Mouse (Mus musculus): ENCODE data around the gene Vmn1r197. TPM values are rescaled to one million over a fixed set of nuclear protein-coding genes. Genes with fewer than 3 reads are reported as not detected.
"Not testable (repeated sequence)": the region's sequence is repeated elsewhere in the genome, so short reads cannot be mapped to it uniquely, and the experiment has no call there.

The Vmn1r197 gene
- polyA plus RNA-seq, 1 experiment from 2014 or later: not detected

DNA sequence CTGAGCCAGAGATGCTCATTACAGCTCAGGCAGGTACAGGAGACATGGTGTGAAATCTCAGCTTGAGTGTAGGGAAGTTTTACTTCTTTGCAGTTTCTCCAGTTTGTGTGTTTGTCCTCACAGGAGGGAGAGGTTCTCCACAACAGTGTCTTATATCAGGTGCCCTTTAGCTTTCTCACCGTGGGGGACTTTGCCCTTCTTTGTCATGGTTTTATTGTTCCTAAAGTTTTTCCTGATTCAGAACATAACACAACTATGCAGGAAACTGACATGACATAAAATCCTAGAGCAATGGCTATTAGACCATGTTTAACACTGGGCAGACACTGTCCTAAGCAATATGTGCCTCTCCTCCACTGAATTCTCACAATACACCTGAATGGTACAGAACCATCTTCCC lies 26.4 kb downstream of the Vmn1r197 start:
- no peaks in the 10 kb centered on the region for H3K4me1 ChIP-seq (ENCODE audit: control insufficient read depth, insufficient read depth, low read length)
- no peak overlapping the region for H3K9ac ChIP-seq (ENCODE audit: low read length)
- no peaks in the 10 kb centered on the region for H3K36me3 ChIP-seq (ENCODE audit: control insufficient read depth, insufficient read depth, low read length)
- H3K27me3 ChIP-seq (ENCODE audit: control insufficient read depth, insufficient read depth, low read length): no peaks in the 10 kb centered on the region
- H3K27ac ChIP-seq (ENCODE audit: low read length): no peak overlapping the region
- no peak overlapping the region for H3K4me3 ChIP-seq (replicated peaks; ENCODE audit: low read length)
- ATAC-seq (ENCODE audit: insufficient read depth, low FRiP score): no peak
- 74% methylated on average over 1 of the region's 1 CpGs for WGBS
- H3K4me2 ChIP-seq (ENCODE audit: low read depth, low read length): no peak overlapping the region
- no peaks in the 10 kb centered on the region for H3K9me3 ChIP-seq (replicated peaks; ENCODE audit: control insufficient read depth, low read length)

DNA sequence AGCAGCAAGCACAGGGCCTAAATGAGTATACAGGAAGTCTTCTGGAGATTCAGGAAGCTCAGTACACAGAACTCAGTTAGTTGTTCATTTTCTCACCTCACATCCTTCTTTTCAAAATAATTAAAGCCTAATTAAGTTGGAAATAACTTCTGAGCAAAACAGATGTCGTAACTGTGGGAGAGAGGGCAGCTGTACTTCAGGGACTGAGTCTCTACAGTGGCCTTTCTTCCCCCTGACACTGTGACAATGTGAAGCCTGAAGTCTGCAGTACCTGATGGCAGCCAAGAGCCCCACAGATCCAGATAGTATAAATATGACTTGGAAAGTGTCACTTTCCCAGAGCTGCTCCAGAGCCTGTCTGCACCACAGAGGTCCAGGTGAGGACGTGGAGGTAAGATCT lies 55.1 kb downstream of the Vmn1r197 start, which contains the start of gene Vmn1r199:
TSS of gene Vmn1r199 (plus strand) at position 301 of the 400 bp plus-strand sequence.
- H3K27ac ChIP-seq (ENCODE audit: low read length): no peak within 1 kb of the TSS
- no peak within 1 kb of the TSS for H3K4me2 ChIP-seq (ENCODE audit: low read depth, low read length)
- no peak within 1 kb of the TSS for H3K4me3 ChIP-seq (replicated peaks; ENCODE audit: low read length)
- H3K9me3 ChIP-seq (replicated peaks; ENCODE audit: control insufficient read depth, low read length): no peaks in the 10 kb centered on the region
- 72% methylated on average over 2 of the region's 2 CpGs for WGBS
- H3K36me3 ChIP-seq (ENCODE audit: control insufficient read depth, insufficient read depth, low read length): no peaks in the 10 kb centered on the region
- no peak for ATAC-seq (ENCODE audit: insufficient read depth, low FRiP score)
- H3K4me1 ChIP-seq (ENCODE audit: control insufficient read depth, insufficient read depth, low read length): no peaks in the 10 kb centered on the region
- H3K27me3 ChIP-seq (ENCODE audit: control insufficient read depth, insufficient read depth, low read length): no peaks in the 10 kb centered on the region
- H3K9ac ChIP-seq (ENCODE audit: low read length): no peak within 1 kb of the TSS

DNA sequence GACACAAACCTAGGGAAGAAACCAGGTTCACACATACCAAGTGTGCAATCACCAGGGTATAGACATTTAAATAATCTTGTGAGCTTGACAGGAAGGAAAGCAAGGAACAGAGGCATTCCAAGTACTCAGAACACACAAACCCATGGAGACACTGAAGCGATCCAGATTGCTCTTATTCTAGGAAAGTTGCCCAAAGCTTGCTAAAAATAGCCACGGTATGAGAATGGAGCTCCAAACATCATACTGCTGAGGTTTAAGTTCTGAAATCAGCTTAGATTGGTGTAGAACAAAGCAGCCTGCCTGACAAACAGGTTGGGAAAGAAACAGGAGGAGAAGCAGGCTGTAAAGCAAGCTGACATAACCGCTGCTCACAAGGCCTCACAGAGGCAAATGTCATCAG lies 56.7 kb downstream of the Vmn1r197 start:
- H3K27ac ChIP-seq (ENCODE audit: low read length): peak overlapping the region; percentile 85; the same call in 1 of the 2 replicates
- not testable (repeated sequence) for H3K4me3 ChIP-seq (replicated peaks; ENCODE audit: low read length); H3K4me1 ChIP-seq (ENCODE audit: control insufficient read depth, insufficient read depth, low read length); H3K36me3 ChIP-seq (ENCODE audit: control insufficient read depth, insufficient read depth, low read length); H3K9ac ChIP-seq (ENCODE audit: low read length); H3K27me3 ChIP-seq (ENCODE audit: control insufficient read depth, insufficient read depth, low read length); H3K9me3 ChIP-seq (replicated peaks; ENCODE audit: control insufficient read depth, low read length); H3K4me2 ChIP-seq (ENCODE audit: low read depth, low read length)
- ATAC-seq (ENCODE audit: insufficient read depth, low FRiP score): peak; percentile 73
- 43% methylated on average over 3 of the region's 3 CpGs for WGBS

Other genes with a start within 250 kb of the Vmn1r197 start
- not detected in 2 replicates for gene Vmn1r188, start 240.1 kb upstream of the Vmn1r197 start, polyA plus RNA-seq (2015; fragmentation: Nextera tagmentation; extraction: Ambion mirVana)
- not detected in 2 replicates for gene Vmn1r189, start 218.8 kb upstream of the Vmn1r197 start, polyA plus RNA-seq (2015; fragmentation: Nextera tagmentation; extraction: Ambion mirVana)
- gene Vmn1r191, start 140.6 kb upstream of the Vmn1r197 start, polyA plus RNA-seq (2015; fragmentation: Nextera tagmentation; extraction: Ambion mirVana): not detected in 2 replicates
- not detected in 2 replicates for gene Vmn1r192, start 133.4 kb upstream of the Vmn1r197 start, polyA plus RNA-seq (2015; fragmentation: Nextera tagmentation; extraction: Ambion mirVana)
- gene Vmn1r193, start 101.4 kb upstream of the Vmn1r197 start, polyA plus RNA-seq (2015; fragmentation: Nextera tagmentation; extraction: Ambion mirVana): not detected in 2 replicates
- not detected in 2 replicates for gene Vmn1r194, start 80.4 kb upstream of the Vmn1r197 start, polyA plus RNA-seq (2015; fragmentation: Nextera tagmentation; extraction: Ambion mirVana)
- not detected in 2 replicates for gene Vmn1r195, start 54.1 kb upstream of the Vmn1r197 start, polyA plus RNA-seq (2015; fragmentation: Nextera tagmentation; extraction: Ambion mirVana)
- not detected in 2 replicates for gene Vmn1r196, start 34.7 kb upstream of the Vmn1r197 start, polyA plus RNA-seq (2015; fragmentation: Nextera tagmentation; extraction: Ambion mirVana)
- not detected in 2 replicates for gene Vmn1r198, start 25.8 kb downstream of the Vmn1r197 start, polyA plus RNA-seq (2015; fragmentation: Nextera tagmentation; extraction: Ambion mirVana)
- gene Vmn1r199, start 55.2 kb downstream of the Vmn1r197 start, polyA plus RNA-seq (2015; fragmentation: Nextera tagmentation; extraction: Ambion mirVana): not detected in 2 replicates
- not detected in 2 replicates for gene Vmn1r200, start 65.8 kb downstream of the Vmn1r197 start, polyA plus RNA-seq (2015; fragmentation: Nextera tagmentation; extraction: Ambion mirVana)
- gene Vmn1r201, start 147.3 kb downstream of the Vmn1r197 start, polyA plus RNA-seq (2015; fragmentation: Nextera tagmentation; extraction: Ambion mirVana): not detected in 2 replicates
- gene Vmn1r202, start 180.8 kb downstream of the Vmn1r197 start, polyA plus RNA-seq (2015; fragmentation: Nextera tagmentation; extraction: Ambion mirVana): 0.04 TPM in 1 of 2 replicates, not detected in the other
- gene Vmn1r203, start 193.5 kb downstream of the Vmn1r197 start, polyA plus RNA-seq (2015; fragmentation: Nextera tagmentation; extraction: Ambion mirVana): not detected in 2 replicates
- gene Vmn1r204, start 228.6 kb downstream of the Vmn1r197 start, polyA plus RNA-seq (2015; fragmentation: Nextera tagmentation; extraction: Ambion mirVana): not detected in 2 replicates

Data from stomach, embryonic 16.5 days (tissue).